Mouse (Mus musculus) small intestine, adult 2 months (tissue): ENCODE measurements around the gene Tgds. TPM values are rescaled to one million over a fixed set of nuclear protein-coding genes. Genes with fewer than 3 reads are reported as not detected.

Source experiments
- H3K27ac ChIP-seq: fragments of 200-500 bp; 2 replicates; pipeline ENCODE4 v1.5.1; 2012; ENCODE audit warnings: low read depth, low read length, control low read depth, inconsistent platforms; ENCODE audit not compliant: insufficient read depth
- H3K27me3 ChIP-seq: fragments of 200-500 bp; 2 replicates; pipeline ENCODE4 v1.6.1; 2012; ENCODE audit warnings: mild to moderate bottlenecking, moderate library complexity, low read length, inconsistent platforms; ENCODE audit not compliant: control insufficient read depth, insufficient read depth
- H3K36me3 ChIP-seq: fragments of 200-500 bp; 2 replicates; pipeline ENCODE4 v1.6.1; 2012; ENCODE audit warnings: mild to moderate bottlenecking, low read length, control low read depth, inconsistent platforms; ENCODE audit not compliant: control insufficient read depth, insufficient read depth
- H3K4me1 ChIP-seq: fragments of 200-500 bp; 2 replicates; pipeline ENCODE4 v1.6.1; 2012; ENCODE audit warnings: low read length, inconsistent platforms, mixed read lengths; ENCODE audit not compliant: control insufficient read depth, insufficient read depth, insufficient read length
- H3K4me3 ChIP-seq: fragments of 200-500 bp; 2 replicates; pipeline ENCODE4 v1.5.1; 2012; ENCODE audit warnings: low read depth, mild to moderate bottlenecking, control low read depth, inconsistent platforms, low read length, moderate library complexity
- CTCF ChIP-seq: fragments of 200-500 bp; IDR thresholded peaks from 2 replicates; pipeline ENCODE4 v1.5.1; 2012; ENCODE audit warnings: low read depth, mild to moderate bottlenecking, control low read depth, inconsistent platforms, low read length, moderate library complexity, mixed read lengths; ENCODE audit not compliant: insufficient replicate concordance, insufficient read length; ENCODE audit errors: extremely low read depth
- POLR2A ChIP-seq: fragments of 200-500 bp; IDR thresholded peaks from 2 replicates; pipeline ENCODE4 v1.6.1; 2012; ENCODE audit warnings: low read depth, mild to moderate bottlenecking, control low read depth, inconsistent platforms, low read length, moderate library complexity
- WGBS: fragments of 180-500 bp; shearing (Covaris S2); methylation state at CpG from one replicate; pipeline ENCODE4 v1.1.7; 2018; 5-methylcytosine and 5-hydroxymethylcytosine counted together
- polyA plus RNA-seq: library from polyadenylated mRNA; depleted of rRNA; stranded (reverse); fragments of >200 nt; gene quantifications from 2 replicates; pipeline ENCODE4 v1.2.3, GENCODE M21; 2012; rRNA removed

Gene Tgds
- polyA plus RNA-seq, 1 experiment: 5.6 TPM

GRCm38 (mm10) chr14:118083851-118084250 lies 48.7 kb downstream of the Tgds start:
- TF ChIP-seq POLR2A: no peak
- no peak for TF ChIP-seq CTCF
- WGBS: 91% methylated on average over 6 of the region's 6 CpGs
- H3K27me3 ChIP-seq: no peaks in the 10 kb centered on the region
- no peak overlapping the region for H3K4me3 ChIP-seq
- no peaks in the 10 kb centered on the region for H3K4me1 ChIP-seq
- no peaks in the 10 kb centered on the region for H3K36me3 ChIP-seq
- no peak overlapping the region for H3K27ac ChIP-seq

- TF ChIP-seq CTCF (no peak), POLR2A (no peak)
- Histone ChIP-seq H3K4me1 (no peaks in the 10 kb centered on the region), H3K36me3 (no peaks in the 10 kb centered on the region), H3K27ac (no peak overlapping the region), H3K4me3 (no peak overlapping the region), H3K27me3 (no peaks in the 10 kb centered on the region; the same call in 1 of the 2 replicates)
- WGBS: 69% methylated on average over 11 of the region's 11 CpGs
These were observed 51.9 kb downstream of the Tgds start for GRCm38 (mm10) chr14:118080606-118081005.

GRCm38 (mm10) chr14:118070100-118070499 lies 62.5 kb downstream of the Tgds start:
- H3K36me3 ChIP-seq: no peaks in the 10 kb centered on the region
- H3K4me1 ChIP-seq: no peaks in the 10 kb centered on the region
- H3K4me3 ChIP-seq: no peak overlapping the region
- no peaks in the 10 kb centered on the region for H3K27me3 ChIP-seq
- H3K27ac ChIP-seq: no peak overlapping the region
- no peak for TF ChIP-seq CTCF
- 62% methylated on average over 12 of the region's 12 CpGs for WGBS

GRCm38 (mm10) chr14:118069439-118070079 lies 63.0 kb downstream of the Tgds start:
- WGBS: 72% methylated on average over 12 of the region's 12 CpGs
- H3K27ac ChIP-seq: no peak overlapping the region
- no peaks in the 10 kb centered on the region for H3K36me3 ChIP-seq
- H3K4me3 ChIP-seq: no peak overlapping the region
- no peaks in the 10 kb centered on the region for H3K27me3 ChIP-seq
- TF ChIP-seq CTCF (no peak), POLR2A (no peak)
- no peaks in the 10 kb centered on the region for H3K4me1 ChIP-seq

Other genes starting within 250 kb of the Tgds start
- gene Dct, start 80.5 kb downstream of the Tgds start, polyA plus RNA-seq: 0.05 and 0.13 TPM in 2 replicates
- 14.6 and 14.9 TPM in 2 replicates for gene Gpr180, start 4.4 kb upstream of the Tgds start, polyA plus RNA-seq
- gene Sox21, start 104.3 kb upstream of the Tgds start, polyA plus RNA-seq: 0.06 and 5.2 TPM in 2 replicates
- gene Gm9376, start 134.2 kb upstream of the Tgds start, polyA plus RNA-seq: not detected in 2 replicates